Mouse (Mus musculus) R1 (cell line): ENCODE data around the gene Nrxn1.
"Not testable (repeated sequence)": the region's sequence is repeated elsewhere in the genome, so short reads cannot be mapped to it uniquely, and the experiment has no call there.

Experiments used
- DNase-seq: peaks from one replicate; pipeline ENCODE4 v3.0.0-alpha.2; 2018; ENCODE audit warnings: low read depth, low spot score

Gene Nrxn1

GRCm38 (mm10) chr17:90584666-90585195, 508.1 kb downstream of the Nrxn1 start:
- DNase-seq: peak; percentile 89

DNA sequence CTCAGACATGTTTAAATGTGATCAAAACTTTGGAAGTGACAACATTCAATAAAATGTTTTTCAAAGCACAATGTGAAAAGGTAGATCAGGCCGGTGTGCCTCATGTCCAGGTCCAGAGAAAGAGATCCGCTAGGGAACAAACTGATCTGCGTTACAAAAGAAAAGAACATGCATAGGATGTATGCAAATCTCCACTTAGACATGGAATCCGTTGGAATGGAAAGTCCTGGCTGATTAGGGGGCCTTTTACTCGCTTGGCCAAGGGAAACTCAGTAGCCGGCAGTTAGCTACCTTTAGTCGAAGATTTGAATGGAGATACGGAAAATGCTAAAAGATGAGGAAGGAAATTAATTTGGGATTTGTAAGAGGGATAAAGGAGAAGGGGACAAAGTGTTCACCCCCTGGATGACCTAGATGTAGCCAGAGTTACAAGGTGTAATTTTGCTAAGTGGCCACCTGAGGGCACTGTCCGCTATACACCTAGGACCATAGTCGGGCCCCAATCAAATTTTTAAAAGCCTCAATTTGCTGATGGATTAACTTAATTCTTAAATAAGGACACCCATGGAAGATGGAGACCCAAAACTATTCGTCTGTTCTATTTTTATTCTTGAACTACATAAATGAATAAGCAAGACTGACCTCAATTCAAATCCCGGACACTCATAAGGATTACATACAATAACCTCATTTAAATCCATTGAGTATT, 508.9 kb downstream of the Nrxn1 start:
- DNase-seq: peak; percentile 75

DNA sequence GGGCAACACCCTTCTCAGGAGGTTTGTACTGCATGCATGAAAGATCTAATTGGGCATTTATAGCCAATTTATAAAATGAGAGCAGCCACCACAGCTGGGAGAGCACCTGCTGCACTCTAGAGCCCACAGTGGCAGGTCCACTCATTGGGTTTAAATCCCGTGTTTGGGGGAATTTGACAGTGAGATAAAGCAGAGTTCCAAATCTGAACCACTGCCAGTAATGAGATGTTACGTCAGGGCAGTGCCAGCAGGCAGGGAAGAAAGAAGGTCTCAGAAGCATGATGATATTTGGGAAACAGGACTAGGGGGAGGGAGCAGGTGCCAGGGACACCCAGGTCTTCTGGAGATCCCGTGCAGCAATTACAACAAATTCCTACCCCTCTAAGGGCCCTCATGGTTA, 509.7 kb downstream of the Nrxn1 start:
- no peak for DNase-seq

- DNase-seq: no peak
Observed at GRCm38 (mm10) chr17:90569877-90570276, 523.0 kb downstream of the Nrxn1 start.

DNA sequence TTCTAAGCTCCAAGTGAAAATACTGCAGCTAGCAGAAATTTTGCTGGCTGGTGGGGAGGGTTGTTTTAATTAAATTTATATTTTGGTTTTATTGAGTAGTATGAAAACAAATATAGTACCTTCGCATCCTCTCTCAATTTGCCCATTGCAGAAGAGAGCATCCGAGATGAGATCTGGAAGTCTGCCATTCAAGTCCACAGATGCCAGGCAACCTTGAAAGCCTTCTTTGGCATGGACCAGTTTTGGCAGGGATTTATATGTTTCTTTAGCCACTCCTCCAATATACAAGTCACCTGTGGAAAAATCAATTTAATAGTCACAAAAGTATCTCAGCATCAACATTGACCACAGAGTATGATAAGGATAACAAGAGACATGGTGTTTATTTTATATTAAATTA, 527.7 kb downstream of the Nrxn1 start:
- no peak for DNase-seq

GRCm38 (mm10) chr17:90556376-90556775, 536.5 kb downstream of the Nrxn1 start:
- DNase-seq: no peak

GRCm38 (mm10) chr17:90550415-90550814, 542.5 kb downstream of the Nrxn1 start:
- no peak for DNase-seq

DNA sequence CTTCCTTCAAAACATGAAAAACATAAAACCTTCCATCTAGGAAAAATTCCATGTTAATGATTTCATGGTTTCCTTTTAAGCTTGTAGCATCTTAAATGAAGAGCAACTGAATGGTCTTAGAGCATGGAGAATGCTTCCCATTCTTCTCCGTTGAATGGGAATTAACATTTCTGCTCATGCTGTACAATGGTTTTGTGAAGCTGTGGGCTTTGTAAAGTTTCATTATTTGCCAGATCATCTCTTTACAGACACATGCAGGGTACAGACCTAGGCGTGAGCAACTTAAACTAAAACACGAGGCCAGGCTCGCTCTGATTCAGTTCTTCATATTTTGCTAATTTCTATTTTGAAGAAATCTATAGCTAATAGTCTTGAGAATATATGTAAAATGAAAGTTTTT, 546.1 kb downstream of the Nrxn1 start:
- DNase-seq: no peak

- DNase-seq: no peak
Observed at GRCm38 (mm10) chr17:90544639-90545259, 548.1 kb downstream of the Nrxn1 start.

GRCm38 (mm10) chr17:90543986-90544638, 548.8 kb downstream of the Nrxn1 start:
- DNase-seq: no peak

- DNase-seq: no peak
Observed at GRCm38 (mm10) chr17:90531443-90531842, 561.4 kb downstream of the Nrxn1 start.

DNA sequence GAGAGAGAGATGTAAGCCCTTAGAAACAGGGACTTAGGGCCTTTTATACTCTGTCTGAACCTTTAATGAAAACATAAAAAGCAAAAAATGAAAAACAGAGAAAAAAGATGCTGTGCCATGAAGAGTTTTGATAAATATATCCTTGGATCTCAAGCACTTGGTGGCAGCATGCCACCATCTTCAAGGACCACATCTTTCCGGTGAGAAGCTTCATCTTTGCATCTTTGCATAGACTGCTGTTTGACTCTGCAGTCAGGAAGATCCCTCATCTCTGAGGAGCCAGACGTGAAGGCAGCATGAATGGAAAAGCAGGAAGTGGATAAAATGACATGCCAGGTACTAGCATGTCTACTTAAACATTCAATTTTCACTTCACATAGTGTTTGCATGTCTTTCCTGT, 586.8 kb downstream of the Nrxn1 start:
- no peak for DNase-seq

DNA sequence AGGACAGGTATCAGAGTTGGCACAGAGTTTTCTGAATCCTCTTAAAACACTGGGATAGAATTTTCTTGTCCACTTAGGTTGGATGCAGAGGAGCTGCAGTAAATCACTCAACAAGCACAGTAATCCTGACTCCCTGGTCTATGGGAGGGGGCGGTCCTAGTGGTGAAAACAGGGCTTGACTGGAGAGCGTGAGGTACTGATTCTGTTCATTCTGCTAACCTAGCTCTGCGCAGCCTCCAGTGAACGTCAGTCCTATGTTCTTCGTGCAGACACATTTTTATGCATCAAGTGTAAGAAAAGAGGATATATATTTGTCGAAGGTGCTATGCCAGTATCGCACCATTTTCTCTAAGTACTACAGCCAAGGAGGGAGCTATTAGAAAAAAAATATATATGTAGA, 588.9 kb downstream of the Nrxn1 start:
- DNase-seq: not testable (repeated sequence)

GRCm38 (mm10) chr17:90501023-90501675, 591.7 kb downstream of the Nrxn1 start:
- peak; percentile 47 for DNase-seq

- no peak for DNase-seq
Observed at GRCm38 (mm10) chr17:90479531-90480250, 613.2 kb downstream of the Nrxn1 start.

DNA sequence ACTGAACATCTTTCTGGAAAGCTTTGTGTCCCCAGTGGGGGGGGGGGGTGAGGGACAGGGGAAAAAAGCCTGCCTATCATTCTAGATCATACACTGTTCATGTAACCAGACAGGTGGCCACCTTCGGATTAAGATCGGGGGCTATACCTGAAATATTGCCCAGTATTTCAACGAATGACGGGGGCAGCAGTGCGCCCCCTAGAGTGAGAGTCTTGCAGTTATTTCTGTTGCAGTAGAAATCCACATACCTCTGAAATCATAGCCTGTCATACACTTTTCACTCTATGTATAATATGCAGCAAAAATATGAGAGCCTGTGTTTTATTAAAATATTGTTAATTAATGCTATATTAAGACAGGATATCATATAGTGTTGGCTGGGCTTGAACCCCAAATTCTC, 636.1 kb downstream of the Nrxn1 start:
- peak; percentile 10 for DNase-seq

DNA sequence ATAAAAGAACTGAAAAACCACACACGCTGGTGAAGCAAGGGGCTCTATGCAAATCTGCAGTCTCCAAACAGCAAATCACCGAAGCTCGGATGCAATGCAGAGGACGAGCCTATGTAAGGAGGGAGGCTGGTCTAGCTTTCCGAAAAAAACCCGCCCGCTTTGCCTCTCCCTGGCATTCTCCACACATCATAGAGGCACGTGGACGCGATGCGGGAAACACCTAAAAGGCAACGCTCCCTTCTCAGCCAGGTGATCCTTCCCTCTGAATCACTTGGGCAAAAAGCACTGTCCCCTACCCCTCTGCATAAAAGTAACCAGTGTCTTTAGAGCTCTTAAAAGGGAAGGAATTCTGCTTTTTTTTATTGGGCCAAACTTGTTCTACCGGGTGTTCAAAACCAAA, 637.0 kb downstream of the Nrxn1 start:
- DNase-seq: peak; percentile 36

DNA sequence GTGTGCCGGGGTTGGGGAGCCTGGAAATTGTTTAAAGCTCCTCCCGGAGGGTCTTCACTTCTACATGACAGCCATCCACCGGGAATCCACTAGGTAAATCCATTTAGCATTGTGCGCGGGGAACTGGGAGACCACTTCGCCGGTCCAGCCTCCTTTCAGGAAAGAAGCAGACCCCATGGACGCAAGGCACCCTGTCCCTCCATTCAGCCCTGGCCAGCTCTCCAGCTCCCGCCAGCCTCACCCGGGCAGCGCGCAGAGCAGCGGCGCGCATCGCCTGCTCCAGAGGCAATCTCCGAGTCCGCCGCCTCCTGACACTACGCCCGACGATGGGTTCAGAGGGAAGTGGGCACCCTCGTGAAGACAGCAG, 637.5 kb downstream of the Nrxn1 start:
- peak; percentile 33 for DNase-seq

DNA sequence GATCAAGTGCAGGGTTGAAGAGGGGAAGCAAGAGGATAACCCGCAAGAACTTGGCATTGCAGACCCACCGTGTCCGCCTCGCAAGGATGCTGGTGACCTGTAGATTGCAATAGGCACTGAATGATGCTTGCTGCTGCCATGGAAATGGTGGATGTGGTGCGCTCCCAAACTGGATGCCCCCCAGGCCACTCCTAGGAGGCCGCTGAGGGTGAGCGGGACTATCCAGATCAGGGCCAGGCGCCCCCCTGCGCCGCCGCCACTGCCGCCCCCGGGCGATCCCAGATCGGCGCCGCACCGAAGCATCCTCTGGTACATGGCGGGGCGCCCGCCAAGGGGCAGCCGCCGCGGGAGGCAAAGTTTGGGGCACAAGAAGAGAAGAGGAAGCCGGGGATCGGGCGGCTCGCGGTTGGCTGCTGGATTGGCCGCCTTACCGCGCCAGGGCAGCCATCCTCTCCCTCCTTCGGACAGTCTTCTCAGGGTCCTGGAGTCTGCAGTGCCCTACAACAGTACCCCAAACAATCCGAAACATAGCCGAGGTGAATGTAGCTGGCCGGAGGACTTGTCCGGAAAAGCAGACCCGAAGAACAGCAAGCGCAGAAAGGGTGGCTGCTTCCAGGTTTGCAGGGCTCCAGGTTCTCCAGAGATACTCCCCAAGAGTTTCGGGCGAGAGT, 638.0 kb downstream of the Nrxn1 start:
- peak; percentile 21 for DNase-seq

DNA sequence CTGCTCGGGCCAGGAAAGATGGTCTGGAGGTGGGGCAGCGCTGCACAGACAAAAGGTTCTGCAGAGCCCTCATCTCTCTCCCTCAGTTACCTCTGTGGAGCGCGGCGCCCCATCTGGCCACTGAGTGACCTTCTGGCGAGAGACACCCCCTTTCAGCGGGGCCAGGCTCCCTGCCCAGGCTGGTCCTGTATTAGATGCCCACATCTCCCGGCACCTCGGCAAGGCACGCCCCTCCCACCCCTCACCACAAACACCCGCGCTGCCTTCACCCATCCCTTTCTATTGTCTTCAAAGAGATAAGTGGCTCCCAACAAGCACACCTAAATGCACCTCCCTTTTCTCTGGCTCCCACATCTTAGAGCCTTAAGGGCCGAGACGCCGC, 638.5 kb downstream of the Nrxn1 start:
- no peak for DNase-seq

DNA sequence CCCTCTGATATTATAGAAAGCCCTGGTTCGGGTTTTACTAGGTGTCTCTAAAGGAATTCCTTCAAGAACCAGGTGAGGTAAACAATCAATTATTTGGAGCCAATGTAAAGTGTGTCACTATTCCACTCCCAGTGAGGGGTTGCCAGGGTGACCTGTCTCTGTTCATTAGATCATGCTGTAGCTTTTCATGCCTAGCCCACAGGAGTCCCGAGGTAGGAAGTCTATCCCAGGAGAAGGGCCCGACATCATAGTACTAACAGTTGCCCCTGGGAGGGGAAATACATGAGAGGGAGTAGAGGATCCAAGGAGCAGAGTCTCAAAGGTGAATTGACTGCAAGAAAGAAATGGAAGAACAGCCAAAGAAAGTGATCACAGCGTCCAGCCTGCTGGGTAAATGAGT, 639.6 kb downstream of the Nrxn1 start:
- DNase-seq: peak; percentile 6
